Mouse (Mus musculus) c-Kit-positive CD71-positive TER-119-negative erythroid progenitor cells, embryonic 14.5 days (primary cell): ENCODE data around the gene Spint4.
"Not testable (repeated sequence)": the region's sequence is repeated elsewhere in the genome, so short reads cannot be mapped to it uniquely, and the experiment has no call there.

ENCODE experiments used
- DNase-seq: peaks from one replicate; pipeline ENCODE4 v3.0.0-alpha.2; 2013; ENCODE audit warnings: low read depth

Spint4 gene

DNA sequence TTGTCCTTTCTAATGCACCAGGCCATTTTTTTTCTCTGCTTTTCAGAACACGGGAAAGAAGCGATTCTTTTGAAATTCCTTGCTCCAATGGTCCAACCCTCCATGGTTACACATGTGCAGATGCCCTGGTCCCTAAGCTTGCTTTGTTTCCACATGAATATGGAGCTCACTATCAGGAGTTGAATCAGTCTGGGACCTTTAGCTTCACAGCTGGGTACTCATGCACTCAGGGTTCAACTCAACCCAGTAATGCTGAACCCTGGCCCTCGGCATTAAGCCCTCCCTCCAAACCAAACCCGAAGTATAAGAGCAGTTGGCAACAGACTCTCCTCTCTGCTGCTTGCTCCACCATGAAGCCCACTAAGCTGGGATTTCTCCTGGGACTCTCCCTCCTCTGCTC lies at the start of gene Spint4:
TSS of gene Spint4 (plus strand) at position 301 of the 400 bp plus-strand sequence.
- no peak for DNase-seq

DNA sequence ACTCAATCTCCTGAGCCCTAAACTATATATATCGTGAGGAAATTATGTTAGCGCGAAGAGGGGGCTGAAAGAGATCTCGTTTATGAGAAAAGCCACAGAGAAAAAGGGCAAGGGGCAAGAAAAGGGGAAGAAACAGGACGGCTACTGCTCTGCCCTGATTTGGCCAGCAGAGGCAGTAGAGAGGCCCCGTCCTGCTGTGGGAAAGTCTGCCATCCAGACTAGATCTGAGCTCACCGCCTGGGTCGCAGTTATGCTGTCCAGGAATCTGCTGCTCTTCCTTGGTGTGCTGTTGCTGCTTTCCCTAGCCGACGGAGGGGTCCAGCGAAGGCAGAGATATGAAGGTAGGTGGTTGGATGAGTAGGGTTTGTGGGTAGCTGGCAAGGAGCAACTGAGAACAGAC lies 42.4 kb upstream of the Spint4 start, which contains the start of gene Wfdc10:
TSS of gene Wfdc10 (plus strand) at position 189 of the 400 bp plus-strand sequence.
- no peak for DNase-seq

DNA sequence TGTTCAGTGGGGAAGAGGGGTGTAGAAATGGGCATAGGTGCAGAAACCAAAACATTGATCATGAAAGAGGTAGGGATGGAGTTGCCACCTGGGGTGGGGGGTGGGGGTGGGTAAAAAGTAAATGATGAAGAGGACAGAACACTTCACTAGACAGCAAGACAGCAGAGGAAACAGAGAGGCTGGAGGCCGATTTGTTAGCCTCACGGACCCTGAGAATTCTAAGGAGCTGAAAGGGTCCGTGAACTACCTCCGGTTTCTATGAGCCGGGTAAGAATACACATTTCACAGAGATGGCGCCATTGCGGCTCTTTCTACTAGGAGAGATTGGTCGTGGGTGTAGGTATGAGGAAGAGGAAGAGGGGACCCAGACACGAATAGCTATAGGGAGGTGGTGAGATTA lies 41.8 kb upstream of the Spint4 start, which contains the start of gene Wfdc9:
TSS of gene Wfdc9 (minus strand) at position 101 of the 400 bp plus-strand sequence.
- DNase-seq: no peak

DNA sequence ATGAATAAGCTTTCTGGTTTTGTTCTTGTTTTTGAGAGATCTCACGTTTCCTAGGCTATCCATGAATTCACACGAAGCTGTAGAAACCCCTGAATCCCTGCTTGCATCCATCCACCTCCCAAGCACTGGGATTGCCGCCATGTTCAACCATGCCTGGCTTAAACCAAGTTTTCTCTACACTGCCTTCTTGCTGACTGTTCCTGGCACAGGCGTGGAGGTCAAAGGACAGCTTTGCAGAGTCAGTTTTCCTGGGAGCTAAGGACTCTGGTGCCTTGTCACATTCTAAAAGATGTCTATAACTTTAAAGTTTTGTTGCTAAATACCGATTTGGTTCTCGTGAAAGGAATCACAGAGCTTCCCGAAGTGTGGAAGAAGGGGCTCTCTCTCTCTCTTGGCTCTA lies 33.5 kb upstream of the Spint4 start:
- no peak for DNase-seq

DNA sequence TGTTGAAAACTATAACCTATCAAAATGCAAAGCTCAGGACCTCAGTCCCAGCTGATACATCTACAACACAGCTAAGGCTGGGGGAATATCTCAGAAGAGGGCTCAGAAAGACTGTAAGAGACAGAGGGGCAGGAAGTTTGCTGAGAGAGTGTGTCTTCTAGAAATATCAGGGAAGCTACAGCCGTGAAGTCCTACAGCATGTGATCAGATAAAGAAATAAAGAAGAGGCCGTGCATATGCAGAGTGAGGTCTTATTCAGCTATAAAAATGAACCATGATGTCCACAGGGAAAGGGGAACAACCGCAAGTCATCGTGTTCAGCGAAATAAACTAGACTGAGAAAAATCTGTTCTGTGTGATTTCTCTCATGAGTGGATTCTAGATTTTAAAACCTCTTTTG lies 28.0 kb upstream of the Spint4 start:
- no peak for DNase-seq

DNA sequence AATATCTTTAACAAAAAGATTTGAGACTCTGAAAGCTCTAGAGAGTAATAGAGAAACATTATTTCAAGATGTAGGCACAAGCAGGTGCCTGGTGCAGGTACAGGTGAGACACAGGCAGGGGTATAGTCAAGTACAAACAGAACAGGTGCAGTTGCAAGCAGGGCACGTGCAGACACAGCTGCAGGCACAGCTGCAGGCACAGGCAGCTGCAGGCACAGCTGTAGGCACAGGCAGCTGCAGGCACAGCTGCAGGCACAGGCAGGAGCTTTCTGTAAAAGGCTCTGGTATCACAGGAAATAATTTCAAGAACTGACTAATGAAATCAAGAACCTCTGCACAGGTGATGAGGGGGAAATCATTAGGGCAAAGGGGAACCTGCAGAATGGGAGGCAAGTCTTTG lies 27.4 kb upstream of the Spint4 start:
- DNase-seq: no peak

DNA sequence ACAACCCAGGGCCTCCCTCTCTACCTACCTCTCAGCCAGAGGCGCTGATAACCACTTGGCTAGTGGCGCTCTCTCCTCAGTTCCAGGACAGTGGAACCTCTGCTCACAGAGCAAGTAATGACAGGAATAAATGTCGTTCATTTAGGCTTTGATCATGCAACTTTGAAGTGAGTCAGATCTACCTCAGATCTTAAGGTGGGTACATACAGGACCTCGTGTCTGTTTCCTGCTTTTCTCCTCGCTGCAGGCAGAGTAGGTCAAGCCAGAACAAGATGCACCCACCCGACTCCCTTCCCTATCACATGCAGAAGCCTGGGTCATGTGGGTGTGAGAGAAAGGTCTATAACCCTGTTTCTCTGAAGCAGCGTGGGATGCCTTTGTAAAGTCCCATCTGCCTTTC lies 24.3 kb upstream of the Spint4 start, which contains the start of gene Wfdc11:
TSS of gene Wfdc11 (minus strand) at position 101 of the 400 bp plus-strand sequence.
- DNase-seq: no peak

DNA sequence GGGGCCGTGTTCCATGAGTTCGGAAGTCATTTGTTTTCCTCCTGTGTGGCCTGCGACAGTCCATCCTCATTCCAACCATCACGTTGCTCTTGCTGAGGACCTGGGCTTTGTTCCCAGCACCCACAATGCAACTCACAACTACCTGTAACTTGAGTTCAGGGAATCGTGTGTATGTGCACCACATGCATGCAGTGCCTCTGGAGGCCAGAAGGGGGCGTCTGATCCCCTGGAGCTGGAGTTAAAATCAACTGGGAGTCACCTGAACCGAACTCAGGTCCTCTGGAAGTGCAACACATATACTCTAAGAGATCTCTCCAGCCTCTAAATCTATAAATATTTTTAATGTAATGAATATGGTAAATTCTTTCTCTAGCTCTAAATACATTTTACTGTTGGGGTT lies 22.2 kb upstream of the Spint4 start:
- DNase-seq: no peak

DNA sequence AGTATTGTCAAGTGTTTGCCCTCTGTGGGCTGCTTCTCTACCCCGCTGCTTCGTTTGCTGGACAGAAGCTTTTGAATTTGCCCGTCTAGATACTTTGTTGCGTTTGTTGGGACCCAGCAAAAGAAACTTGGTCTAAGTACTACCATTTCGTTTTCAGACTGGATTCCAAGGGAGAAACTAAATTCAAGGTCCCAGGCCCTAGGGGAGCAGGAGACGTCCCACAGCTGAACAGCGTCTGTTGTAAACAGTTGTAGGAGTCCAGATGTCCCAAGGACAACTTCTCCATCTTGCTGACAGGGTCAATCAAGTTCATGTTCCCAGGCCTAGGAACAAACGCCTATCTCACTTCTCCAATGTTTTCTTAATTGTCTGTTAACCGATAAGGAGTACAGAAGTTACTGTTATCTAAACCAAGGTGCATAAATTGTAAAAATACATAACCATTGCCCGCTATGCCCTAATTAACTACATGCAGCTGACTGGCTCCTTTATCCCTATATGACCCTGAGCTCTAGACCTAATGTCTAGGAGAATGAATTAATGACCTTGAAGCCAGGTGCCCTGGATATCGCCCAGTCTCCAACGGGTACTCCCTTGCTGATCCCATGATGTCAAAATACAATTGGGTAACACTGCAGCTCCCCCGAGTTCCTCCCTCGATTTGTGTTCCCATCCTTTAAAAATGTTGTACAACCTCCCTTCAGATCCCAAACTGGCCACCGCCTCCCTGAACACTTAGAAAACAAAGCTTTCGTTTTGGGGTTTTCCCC lies 21.2 kb upstream of the Spint4 start:
- DNase-seq: no peak

DNA sequence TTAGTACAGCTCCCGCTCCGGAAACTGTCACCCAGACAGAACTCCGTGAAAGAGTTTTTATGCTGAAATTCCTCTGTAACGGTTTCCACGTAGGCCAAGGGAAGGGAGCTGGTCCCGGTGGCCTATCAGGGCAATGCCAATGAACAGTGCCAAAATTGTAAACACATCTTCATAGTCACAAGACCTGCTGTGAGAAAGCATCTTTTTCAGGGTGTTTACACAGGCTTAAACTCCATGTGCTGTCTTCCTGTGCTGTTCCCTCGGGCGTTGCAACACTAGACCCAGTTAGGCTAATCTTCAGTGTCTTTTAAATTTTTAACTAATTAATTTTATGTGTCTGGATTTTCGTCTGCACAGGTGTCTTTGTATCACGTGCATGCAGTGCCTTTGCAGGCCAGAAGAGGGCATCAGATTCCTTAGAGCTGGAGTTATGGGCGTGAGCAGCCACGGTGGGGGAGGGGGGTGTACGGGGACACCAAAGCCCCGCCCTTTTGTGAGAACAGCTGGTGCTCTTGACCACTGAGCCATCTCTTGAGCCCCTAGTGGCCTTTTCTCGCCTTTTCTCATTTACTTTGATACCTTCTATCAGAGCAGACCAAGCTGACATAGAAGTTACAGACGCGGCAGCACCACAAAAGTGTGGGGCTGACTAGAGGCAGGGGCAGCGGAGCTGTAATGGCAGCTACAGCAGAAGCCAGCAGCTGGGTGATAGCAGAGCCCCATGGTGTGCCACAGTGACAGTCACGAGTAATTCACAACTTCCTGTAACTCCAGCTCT lies 19.3 kb upstream of the Spint4 start:
- peak; percentile 32 for DNase-seq

DNA sequence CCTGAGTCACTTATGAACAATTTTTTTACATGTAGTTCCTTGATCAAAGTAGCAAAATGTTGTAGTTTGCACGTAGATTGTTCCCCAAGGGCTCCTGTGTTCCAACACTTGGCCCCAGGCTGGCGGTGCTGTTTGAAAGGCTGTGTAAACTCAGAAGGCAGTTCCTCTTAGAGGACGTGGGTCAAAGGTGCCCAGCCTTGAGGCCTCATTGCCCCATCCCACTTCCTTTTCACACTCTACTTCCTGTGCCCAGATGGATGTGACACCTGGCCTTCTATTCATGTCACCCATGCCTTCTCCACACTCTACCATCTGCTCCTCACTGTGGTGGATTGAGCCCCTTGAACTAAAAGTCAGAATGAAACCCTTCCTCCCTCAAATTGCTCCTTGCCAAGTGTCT lies 18.4 kb upstream of the Spint4 start:
- DNase-seq: no peak

DNA sequence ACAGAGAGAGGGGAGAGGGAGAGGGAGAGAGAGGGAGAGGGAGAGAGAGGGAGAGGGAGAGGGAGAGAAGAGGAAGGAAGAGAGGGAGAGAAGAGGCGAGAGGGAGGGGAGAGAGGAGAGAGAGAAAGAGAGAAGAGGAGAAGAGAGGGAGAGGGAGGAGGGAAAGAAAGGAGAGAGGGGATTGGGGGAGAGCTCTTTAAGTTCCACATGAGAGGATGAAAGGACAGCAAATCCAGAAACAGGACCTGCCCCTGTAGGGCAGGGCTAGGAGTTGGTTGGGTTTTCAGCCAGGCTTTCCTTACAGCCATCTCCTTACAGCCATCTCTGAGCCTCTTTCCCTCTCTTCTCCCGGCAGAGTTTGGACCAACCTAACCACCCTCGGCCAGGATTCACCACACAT lies 13.5 kb upstream of the Spint4 start, which contains the start of gene Wfdc13:
TSS of gene Wfdc13 (plus strand) at position 301 of the 400 bp plus-strand sequence.
- DNase-seq: no peak

DNA sequence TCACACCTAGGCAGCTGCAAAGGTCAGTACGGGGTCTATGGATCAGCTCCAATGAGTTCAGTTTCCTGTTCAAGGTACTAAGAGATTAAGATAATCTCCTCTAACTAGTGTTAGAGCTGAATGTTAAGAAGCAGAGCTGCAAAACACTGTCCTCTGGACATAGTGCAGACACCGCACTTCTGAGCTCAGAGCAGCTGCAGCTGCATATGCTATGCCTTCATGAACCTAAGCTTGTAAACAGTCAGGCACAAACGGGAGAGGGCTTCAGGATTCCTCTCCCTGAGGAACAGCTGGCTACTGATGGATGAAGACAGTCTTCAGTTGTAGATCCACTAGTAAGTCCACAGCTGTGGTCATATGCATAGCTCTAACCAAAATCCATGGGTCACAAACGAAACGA lies 2.7 kb downstream of the Spint4 start:
- no peak for DNase-seq

DNA sequence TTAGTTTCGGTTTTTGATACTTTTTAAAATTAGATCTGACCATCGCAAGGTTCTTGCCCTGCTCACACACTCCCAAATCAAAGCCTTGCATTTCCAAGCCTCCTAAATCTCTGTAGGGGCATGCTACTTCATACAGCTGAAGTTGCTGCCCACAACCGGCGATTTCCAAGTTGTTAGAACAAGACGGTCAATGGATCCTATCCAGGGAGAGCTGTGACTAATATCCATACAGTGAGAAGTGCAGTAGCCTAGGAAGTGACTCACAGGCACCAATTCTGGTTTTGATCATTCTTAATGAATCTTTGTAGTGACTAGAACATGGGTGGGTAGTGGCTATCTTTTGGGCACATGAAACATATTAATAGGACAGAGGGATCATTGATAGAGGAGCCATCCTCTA lies 3.5 kb downstream of the Spint4 start:
- no peak for DNase-seq

DNA sequence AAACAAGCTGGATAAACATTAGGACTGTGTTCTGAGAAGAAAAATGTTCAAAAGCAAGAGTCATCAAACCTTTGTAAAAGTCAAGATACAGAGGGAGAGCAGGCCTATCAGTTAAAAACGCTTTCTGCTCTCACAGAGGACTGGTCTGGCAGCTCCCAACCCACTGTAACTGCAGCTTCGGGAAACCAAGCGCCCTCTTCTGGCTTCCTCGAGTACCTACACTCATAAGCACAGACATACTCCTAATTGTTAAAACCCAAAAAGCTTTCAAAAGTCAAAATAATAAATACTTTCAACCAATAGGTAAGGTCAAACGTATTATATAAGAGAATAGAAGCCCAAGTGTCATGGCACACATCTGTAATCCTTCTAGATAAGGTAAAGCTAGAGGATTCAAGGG lies 5.9 kb downstream of the Spint4 start:
- no peak for DNase-seq

DNA sequence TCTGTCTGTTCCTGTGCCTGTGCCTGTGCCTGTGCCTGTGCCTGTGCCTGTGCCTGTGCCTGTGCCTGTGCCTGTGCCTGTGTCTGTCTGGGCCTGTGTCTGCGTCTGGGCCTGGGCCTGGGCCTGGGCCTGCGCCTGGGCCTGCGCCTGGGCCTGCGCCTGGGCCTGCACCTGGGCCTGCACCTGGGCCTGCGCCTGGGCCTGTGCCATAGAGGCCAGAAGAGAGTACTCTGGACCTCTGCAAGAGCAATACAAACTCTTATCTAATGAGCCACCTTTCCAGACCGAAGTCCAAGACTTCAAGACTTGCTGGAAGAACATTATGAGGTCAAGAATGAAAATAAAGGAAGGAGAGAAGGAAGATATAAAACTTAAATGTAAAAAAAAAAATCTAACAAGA lies 7.0 kb downstream of the Spint4 start:
- no peak for DNase-seq

DNA sequence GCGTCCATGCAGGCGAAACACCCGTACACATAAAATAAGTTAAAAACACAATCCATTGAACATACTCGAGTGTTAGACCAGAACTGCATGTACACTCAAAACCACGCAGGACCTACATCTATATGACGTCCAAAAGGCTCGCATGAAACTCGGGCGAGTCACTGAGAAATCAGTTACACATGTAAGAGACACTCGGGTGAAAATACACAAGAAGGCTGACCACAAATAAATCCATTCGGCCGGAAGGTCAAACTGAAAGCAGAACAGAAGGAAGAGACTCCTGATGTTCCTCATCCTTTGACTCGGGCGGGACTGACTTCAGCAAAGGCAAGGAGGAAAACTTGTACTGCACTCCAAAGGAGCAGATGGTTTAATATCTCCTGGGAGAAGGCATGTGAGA lies 7.7 kb downstream of the Spint4 start:
- no peak for DNase-seq

DNA sequence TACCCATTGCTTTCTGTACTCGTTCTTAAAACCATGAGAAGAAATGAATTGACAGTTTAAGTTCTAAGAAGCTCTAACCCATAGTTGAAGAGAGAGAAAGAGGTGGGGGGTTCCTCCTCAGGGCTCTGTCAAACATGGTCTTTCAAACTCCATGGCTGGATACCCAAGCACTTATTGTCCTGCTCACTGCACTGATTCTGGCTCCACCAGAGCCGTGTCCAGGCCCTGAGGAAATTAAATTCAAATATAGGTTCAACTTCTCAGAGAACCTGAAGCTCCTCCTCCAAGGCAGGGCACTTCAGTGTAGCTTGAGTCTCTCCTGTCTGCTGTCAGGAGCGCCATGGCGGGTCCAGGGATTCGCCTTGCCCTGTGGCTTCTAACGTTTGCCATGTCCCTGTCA lies 16.7 kb downstream of the Spint4 start, which contains the start of gene Spint5:
TSS of gene Spint5 (plus strand) at position 301 of the 400 bp plus-strand sequence.
- no peak for DNase-seq

DNA sequence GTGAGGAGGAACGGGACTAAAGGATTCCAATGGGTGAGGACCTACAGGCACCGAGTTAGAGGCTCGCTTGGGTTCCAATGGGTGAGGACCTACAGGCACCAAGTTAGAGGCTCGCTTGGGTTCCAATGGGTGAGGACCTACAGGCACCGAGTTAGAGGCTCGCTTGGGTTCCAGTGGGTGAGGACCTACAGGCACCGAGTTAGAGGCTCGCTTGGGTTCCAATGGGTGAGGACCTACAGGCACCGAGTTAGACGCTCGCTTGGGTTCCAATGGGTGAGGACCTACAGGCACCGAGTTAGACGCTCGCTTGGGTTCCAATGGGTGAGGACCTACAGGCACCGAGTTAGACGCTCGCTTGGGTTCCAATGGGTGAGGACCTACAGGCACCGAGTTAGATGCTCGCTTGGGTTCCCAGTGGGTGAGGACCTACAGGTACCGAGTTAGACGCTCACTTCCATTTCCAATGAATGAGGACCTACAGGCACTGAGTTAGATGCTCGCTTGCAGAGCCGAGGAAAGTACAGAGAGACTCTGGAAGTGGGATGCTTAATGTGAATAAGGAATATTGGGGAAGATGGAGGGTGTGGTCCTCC lies 18.0 kb downstream of the Spint4 start:
- DNase-seq: not testable (repeated sequence)

DNA sequence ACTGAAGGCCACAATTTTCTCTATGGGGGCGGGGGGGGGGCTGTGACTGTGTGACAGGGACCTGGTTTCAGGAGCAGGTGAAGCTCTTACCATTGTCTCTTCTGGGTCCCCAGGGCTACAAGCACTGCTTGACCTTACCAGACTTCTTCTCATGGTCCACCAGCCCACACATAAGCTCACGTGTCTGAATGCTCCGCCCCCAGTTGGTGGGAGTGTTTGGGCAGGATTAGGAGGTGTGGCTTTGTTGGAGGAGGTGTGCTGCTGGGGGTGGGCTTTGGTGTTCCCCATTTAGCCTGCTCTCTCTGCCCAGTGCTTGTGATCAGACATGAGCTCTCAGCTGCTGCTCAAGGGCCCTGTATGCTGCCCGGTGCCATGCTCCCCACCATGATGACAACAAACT lies 25.0 kb downstream of the Spint4 start:
- DNase-seq: no peak

DNA sequence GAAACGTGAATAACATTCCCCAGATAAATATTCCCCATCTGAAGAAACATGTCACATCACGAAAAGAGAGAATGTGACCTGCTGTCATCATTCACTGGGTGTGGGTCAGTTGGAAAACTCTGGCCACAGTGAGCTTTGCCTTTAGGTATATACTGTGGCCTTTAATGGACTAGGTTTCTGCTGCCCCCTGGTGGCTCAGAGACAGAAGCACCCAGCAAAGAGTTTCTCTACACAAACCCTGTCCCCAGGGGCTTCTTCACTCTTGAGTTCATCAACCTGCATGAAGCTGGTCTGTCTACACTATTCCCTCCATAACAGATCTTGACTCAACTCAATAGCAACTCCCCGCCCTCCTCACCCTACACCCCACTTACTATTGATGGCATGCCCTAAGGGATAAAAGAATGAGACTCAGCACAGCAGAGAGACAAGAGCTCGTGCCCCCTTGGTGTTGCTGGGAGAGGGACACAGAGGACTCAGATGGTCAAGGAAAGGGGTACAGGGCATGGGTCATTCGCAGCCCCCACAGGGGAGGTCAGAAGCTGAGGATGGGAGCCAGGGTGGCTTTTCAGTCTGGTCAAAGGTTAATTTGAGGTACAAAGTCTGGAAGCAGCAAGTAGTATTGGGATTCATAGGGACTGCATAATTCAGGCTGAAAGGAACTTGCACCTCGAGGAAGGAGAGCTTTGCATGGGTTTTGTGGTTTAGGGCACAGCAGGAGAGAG lies 27.8 kb downstream of the Spint4 start:
- DNase-seq: no peak

DNA sequence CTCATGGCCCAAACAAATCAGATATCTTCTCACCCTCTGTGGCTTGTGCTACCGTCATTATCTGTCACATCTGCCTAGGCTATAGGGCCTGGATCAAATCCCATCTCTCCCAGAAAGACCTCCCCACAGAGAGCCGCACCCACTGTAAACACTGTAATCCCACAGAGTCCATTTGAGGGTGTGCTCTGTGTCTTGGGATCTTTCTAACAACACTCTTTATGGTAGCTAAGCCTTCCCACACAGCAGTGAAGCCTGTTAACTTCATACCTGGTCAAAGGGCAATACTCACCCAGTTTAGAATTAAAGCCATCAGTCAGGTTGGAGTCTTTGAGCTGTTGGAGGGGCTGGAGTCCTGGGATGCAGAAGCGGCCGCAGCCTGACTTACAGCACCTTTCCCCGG lies 33.4 kb downstream of the Spint4 start:
- no peak for DNase-seq
